In genomic region chr19:10897491-10897890, GRCm38 (mm10) we compare ENCODE assay signal across 23 mouse cellular contexts. TPM values are rescaled to one million over a fixed set of nuclear protein-coding genes. Genes with fewer than 3 reads are reported as not detected.
A peak's percentile ranks its signal among the peaks of the same experiment; 100 is the strongest.
DNase-seq lines count a peak whose midpoint lies in the region; ATAC-seq and TF ChIP-seq lines count a peak whose summit lies in the region.
"Had no signal": no experiment of that assay in that cellular context is flagged by ENCODE, and none has a peak within 500 bp of the region (broad histone marks: within the 10 kb centered on the region; RNA-seq: fewer than 3 reads in every experiment).

No protein-coding gene starts in this region.

- H3K4me3 ChIP-seq in forebrain, embryonic 10.5 days: peak overlapping the region; percentile 93; the same call in 1 of the 2 replicates
- H3K4me3 ChIP-seq in forebrain, embryonic 11.5 days (ENCODE audit: low read depth, low read length): no peak overlapping the region
- H3K4me3 ChIP-seq in heart, postnatal 0 days (ENCODE audit: low read depth, low read length): peak overlapping the region; percentile 93; the same call in 1 of the 2 replicates
- no peak overlapping the region for H3K4me3 ChIP-seq in midbrain, embryonic 15.5 days
- H3K4me3 ChIP-seq in midbrain, embryonic 10.5 days: no peak overlapping the region; the same call in 1 of the 2 replicates
- 0 out of 2 replicates have a peak overlapping the region, but pooled peaks have one; percentile 80 for H3K4me3 ChIP-seq in liver, embryonic 13.5 days (replicated peaks)
- H3K4me3 ChIP-seq: midbrain, embryonic 12.5 days had no signal

- 91% methylated on average over 8 of the region's 8 CpGs for WGBS in forebrain, embryonic 10.5 days
- WGBS in forebrain, embryonic 11.5 days: 93% methylated on average over 8 of the region's 8 CpGs
- WGBS in heart, postnatal 0 days: 50% methylated on average over 8 of the region's 8 CpGs
- 86% methylated on average over 8 of the region's 8 CpGs for whole genome bisulfite sequencing in midbrain, embryonic 15.5 days
- WGBS in midbrain, embryonic 10.5 days: 90% methylated on average over 8 of the region's 8 CpGs
- WGBS in liver, embryonic 13.5 days (ENCODE audit: insufficient replicate concordance): 70% methylated on average over 8 of the region's 8 CpGs

- intact Hi-C loops in heart, postnatal 10 days (cut with DNase I): no loop called here

- H3K27ac ChIP-seq in forebrain, embryonic 10.5 days: no peak overlapping the region
- no peak overlapping the region for H3K27ac ChIP-seq in forebrain, embryonic 11.5 days (ENCODE audit: low read depth, low read length)
- H3K27ac ChIP-seq in heart, postnatal 0 days (ENCODE audit: low read depth): peak overlapping the region; percentile 96
- no peak overlapping the region for H3K27ac ChIP-seq in midbrain, embryonic 15.5 days
- H3K27ac ChIP-seq in midbrain, embryonic 10.5 days (replicated peaks): no peak overlapping the region
- no peak overlapping the region for H3K27ac ChIP-seq in liver, embryonic 13.5 days
- H3K27ac ChIP-seq: embryonic facial prominence, embryonic 15.5 days; hindbrain, embryonic 12.5 days; layer of hippocampus, adult 2 months; left cerebral cortex, adult 2 months; midbrain, embryonic 12.5 days had no signal

- H3K9ac ChIP-seq in forebrain, embryonic 11.5 days (ENCODE audit: low read length): no peak overlapping the region
- peak overlapping the region; percentile 96; the same call in 1 of the 2 replicates for H3K9ac ChIP-seq in heart, postnatal 0 days (replicated peaks; ENCODE audit: low read depth, low read length)
- no peak overlapping the region for H3K9ac ChIP-seq in midbrain, embryonic 15.5 days
- peak overlapping the region; percentile 91; the same call in 1 of the 2 replicates for H3K9ac ChIP-seq in liver, embryonic 13.5 days
- H3K9ac ChIP-seq: embryonic facial prominence, embryonic 15.5 days; hindbrain, embryonic 12.5 days had no signal

- no peak overlapping the region for H3K4me2 ChIP-seq in forebrain, embryonic 11.5 days (ENCODE audit: low read depth, low read length, severe bottlenecking)
- H3K4me2 ChIP-seq in heart, postnatal 0 days (ENCODE audit: low read depth, low read length): peak overlapping the region; percentile 90
- H3K4me2 ChIP-seq in midbrain, embryonic 15.5 days: 0 out of 2 replicates have a peak overlapping the region, but pooled peaks have one; percentile 66
- H3K4me2 ChIP-seq in liver, embryonic 13.5 days: peak overlapping the region; percentile 95

- peaks cover 19% of the 10 kb centered on the region for H3K4me1 ChIP-seq in forebrain, embryonic 10.5 days
- H3K4me1 ChIP-seq in forebrain, embryonic 11.5 days (replicated peaks; ENCODE audit: control insufficient read depth, insufficient read depth, low read length): peaks cover 2% of the 10 kb centered on the region; the same call in 1 of the 2 replicates
- peaks cover 32% of the 10 kb centered on the region for H3K4me1 ChIP-seq in heart, postnatal 0 days (ENCODE audit: control insufficient read depth, insufficient read depth)
- H3K4me1 ChIP-seq in midbrain, embryonic 15.5 days: peaks cover 25% of the 10 kb centered on the region
- H3K4me1 ChIP-seq in midbrain, embryonic 10.5 days: peaks cover 24% of the 10 kb centered on the region
- peaks cover 33% of the 10 kb centered on the region for H3K4me1 ChIP-seq in liver, embryonic 13.5 days (replicated peaks)

- H3K36me3 ChIP-seq in forebrain, embryonic 10.5 days (replicated peaks): peaks cover 56% of the 10 kb centered on the region
- peaks cover 13% of the 10 kb centered on the region; the same call in 1 of the 2 replicates for H3K36me3 ChIP-seq in forebrain, embryonic 11.5 days (ENCODE audit: control insufficient read depth, insufficient read depth, low read length)
- peaks cover 49% of the 10 kb centered on the region for H3K36me3 ChIP-seq in heart, postnatal 0 days (replicated peaks; ENCODE audit: control insufficient read depth, insufficient read depth, low read length)
- peaks cover 33% of the 10 kb centered on the region for H3K36me3 ChIP-seq in midbrain, embryonic 15.5 days (replicated peaks)
- peaks cover 58% of the 10 kb centered on the region for H3K36me3 ChIP-seq in midbrain, embryonic 10.5 days
- H3K36me3 ChIP-seq in liver, embryonic 13.5 days: peaks cover 55% of the 10 kb centered on the region

- no peak for TF ChIP-seq EP300 in heart, postnatal 0 days (IDR thresholded peaks at IDR 0.05; ENCODE audit: low read depth)

- no peak for DNase-seq in forebrain, embryonic 10.5 days (ENCODE audit: extremely low spot score, low spot score)
- no peak for DNase-seq in forebrain, embryonic 11.5 days (ENCODE audit: low spot score)
- DNase-seq in heart, postnatal 0 days (ENCODE audit: low spot score): no peak
- no peak for DNase-seq in heart, postnatal 10 days
- DNase-seq in midbrain, embryonic 10.5 days (ENCODE audit: low spot score): no peak
- no peak for DNase-seq in liver, embryonic 13.5 days
- DNase-seq in c-Kit-positive CD71-positive TER-119-positive erythroid progenitor cells, embryonic 14.5 days (ENCODE audit: low spot score): no peak
- DNase-seq: B cell, adult 2 months; cerebellum, adult 18-20 months; kidney, adult 2 months; lung, postnatal 14 days; right cerebral cortex, adult 18-20 months had no signal

- no peaks in the 10 kb centered on the region for H3K9me3 ChIP-seq in forebrain, embryonic 10.5 days
- no peaks in the 10 kb centered on the region for H3K9me3 ChIP-seq in forebrain, embryonic 11.5 days (ENCODE audit: control insufficient read depth, low read length)
- H3K9me3 ChIP-seq in heart, postnatal 0 days (replicated peaks; ENCODE audit: control insufficient read depth, low read length): no peaks in the 10 kb centered on the region
- no peaks in the 10 kb centered on the region for H3K9me3 ChIP-seq in midbrain, embryonic 15.5 days
- no peaks in the 10 kb centered on the region for H3K9me3 ChIP-seq in midbrain, embryonic 10.5 days (replicated peaks)
- no peaks in the 10 kb centered on the region for H3K9me3 ChIP-seq in liver, embryonic 13.5 days (replicated peaks)
- H3K9me3 ChIP-seq: embryonic facial prominence, embryonic 15.5 days; hindbrain, embryonic 12.5 days; midbrain, embryonic 12.5 days had no signal

- no peak for TF ChIP-seq CTCF in heart, postnatal 0 days (IDR thresholded peaks at IDR 0.05; ENCODE audit: low read depth)

- H3K27me3 ChIP-seq in forebrain, embryonic 10.5 days (ENCODE audit: poor library complexity, severe bottlenecking): no peaks in the 10 kb centered on the region
- H3K27me3 ChIP-seq in forebrain, embryonic 11.5 days (ENCODE audit: control insufficient read depth, insufficient read depth, low read length): no peaks in the 10 kb centered on the region
- no peaks in the 10 kb centered on the region for H3K27me3 ChIP-seq in heart, postnatal 0 days (ENCODE audit: control insufficient read depth, insufficient read depth, low read length)
- no peaks in the 10 kb centered on the region for H3K27me3 ChIP-seq in midbrain, embryonic 15.5 days (replicated peaks)
- H3K27me3 ChIP-seq in midbrain, embryonic 10.5 days (ENCODE audit: low read depth, poor library complexity, severe bottlenecking): no peaks in the 10 kb centered on the region
- no peaks in the 10 kb centered on the region for H3K27me3 ChIP-seq in liver, embryonic 13.5 days
- H3K27me3 ChIP-seq: embryonic facial prominence, embryonic 15.5 days; hindbrain, embryonic 12.5 days; midbrain, embryonic 12.5 days had no signal

- no peak for ATAC-seq in forebrain, embryonic 11.5 days (replicated peaks; ENCODE audit: low FRiP score)
- no peak for ATAC-seq in heart, postnatal 0 days (ENCODE audit: insufficient read depth, low read depth)
- no peak for ATAC-seq in midbrain, embryonic 15.5 days (replicated peaks)
- no peak for ATAC-seq in liver, embryonic 13.5 days (ENCODE audit: low read depth)
- ATAC-seq: forebrain, embryonic 16.5 days had no signal

RNA-seq across cellular contexts. Expression of gene Prpf19, which starts 2.5 kb away (rescaled TPM):
- 43.8 and 47.1 TPM in 2 replicates for polyA plus RNA-seq in forebrain, embryonic 10.5 days (2016; fragmentation: Nextera tagmentation; extraction: Ambion mirVana)
- polyA plus RNA-seq in forebrain, embryonic 11.5 days (2014; fragmentation: Nextera tagmentation; extraction: Ambion mirVana): 50.9 and 55.5 TPM in 2 replicates
- total RNA-seq in heart, postnatal 0 days (2014; rRNA removed; ENCODE audit: low replicate concordance): 362 and 463 TPM in 2 replicates
- 33.0 and 36.8 TPM in 2 replicates for polyA plus RNA-seq in heart, postnatal 0 days (2015; fragmentation: Nextera tagmentation; extraction: Ambion mirVana)
- 100 to 1,000 TPM; 211 to 235 TPM for total RNA-seq in heart, postnatal 10 days (2021)
- polyA plus RNA-seq in midbrain, embryonic 15.5 days (2015; fragmentation: Nextera tagmentation; extraction: Ambion mirVana): 44.5 and 47.5 TPM in 2 replicates
- 35.8 and 37.2 TPM in 2 replicates for polyA plus RNA-seq in midbrain, embryonic 10.5 days (2016; fragmentation: Nextera tagmentation; extraction: Ambion mirVana)
- 18.9 and 19.7 TPM in 2 replicates for polyA plus RNA-seq in liver, embryonic 13.5 days (2015; fragmentation: Nextera tagmentation; extraction: Ambion mirVana)

RNA-seq across cellular contexts. Expression of gene Tmem109, which starts 15.7 kb away (rescaled TPM):
- polyA plus RNA-seq in forebrain, embryonic 10.5 days (2016; fragmentation: Nextera tagmentation; extraction: Ambion mirVana): 51.4 and 53.8 TPM in 2 replicates
- polyA plus RNA-seq in forebrain, embryonic 11.5 days (2014; fragmentation: Nextera tagmentation; extraction: Ambion mirVana): 44.3 and 45.9 TPM in 2 replicates
- total RNA-seq in heart, postnatal 0 days (2014; rRNA removed; ENCODE audit: low replicate concordance): 80.6 and 99.8 TPM in 2 replicates
- polyA plus RNA-seq in heart, postnatal 0 days (2015; fragmentation: Nextera tagmentation; extraction: Ambion mirVana): 85.8 and 90.9 TPM in 2 replicates
- 100 to 1,000 TPM in 1 of 2 experiments, 10 to 100 TPM in 1; 95.3 to 104 TPM for total RNA-seq in heart, postnatal 10 days (2021)
- polyA plus RNA-seq in midbrain, embryonic 15.5 days (2015; fragmentation: Nextera tagmentation; extraction: Ambion mirVana): 46.2 and 48.4 TPM in 2 replicates
- polyA plus RNA-seq in midbrain, embryonic 10.5 days (2016; fragmentation: Nextera tagmentation; extraction: Ambion mirVana): 50.1 and 53.0 TPM in 2 replicates
- 21.9 and 23.0 TPM in 2 replicates for polyA plus RNA-seq in liver, embryonic 13.5 days (2015; fragmentation: Nextera tagmentation; extraction: Ambion mirVana)

RNA-seq across cellular contexts. Expression of gene Zp1, which starts 22.9 kb away (rescaled TPM):
- polyA plus RNA-seq in forebrain, embryonic 10.5 days (2016; fragmentation: Nextera tagmentation; extraction: Ambion mirVana): not detected in 2 replicates
- not detected in 2 replicates for polyA plus RNA-seq in forebrain, embryonic 11.5 days (2014; fragmentation: Nextera tagmentation; extraction: Ambion mirVana)
- total RNA-seq in heart, postnatal 0 days (2014; rRNA removed; ENCODE audit: low replicate concordance): not detected in 2 replicates
- polyA plus RNA-seq in heart, postnatal 0 days (2015; fragmentation: Nextera tagmentation; extraction: Ambion mirVana): 0.19 TPM in 1 of 2 replicates, not detected in the other
- not detected for total RNA-seq in heart, postnatal 10 days (2021)
- 0.49 and 0.79 TPM in 2 replicates for polyA plus RNA-seq in midbrain, embryonic 15.5 days (2015; fragmentation: Nextera tagmentation; extraction: Ambion mirVana)
- polyA plus RNA-seq in midbrain, embryonic 10.5 days (2016; fragmentation: Nextera tagmentation; extraction: Ambion mirVana): not detected in 2 replicates
- not detected in 2 replicates for polyA plus RNA-seq in liver, embryonic 13.5 days (2015; fragmentation: Nextera tagmentation; extraction: Ambion mirVana)
- total RNA-seq: common myeloid progenitor, adult 5-6 weeks; gastrocnemius, adult 8-10 months; layer of hippocampus, adult 2 months; left cerebral cortex, adult 2 months; neutrophil, adult 5-6 weeks had no signal
- polyA plus RNA-seq: embryonic facial prominence, embryonic 15.5 days; hindbrain, embryonic 12.5 days; kidney, adult 2 months; limb, embryonic 14.5 days; midbrain, embryonic 12.5 days had no signal

RNA-seq across cellular contexts. Expression of gene Tmem132a, which starts 27.8 kb away (rescaled TPM):
- 110 and 115 TPM in 2 replicates for polyA plus RNA-seq in forebrain, embryonic 10.5 days (2016; fragmentation: Nextera tagmentation; extraction: Ambion mirVana)
- polyA plus RNA-seq in forebrain, embryonic 11.5 days (2014; fragmentation: Nextera tagmentation; extraction: Ambion mirVana): 87.1 and 95.1 TPM in 2 replicates
- 69.1 and 71.7 TPM in 2 replicates for total RNA-seq in heart, postnatal 0 days (2014; rRNA removed; ENCODE audit: low replicate concordance)
- 19.3 and 19.5 TPM in 2 replicates for polyA plus RNA-seq in heart, postnatal 0 days (2015; fragmentation: Nextera tagmentation; extraction: Ambion mirVana)
- total RNA-seq in heart, postnatal 10 days (2021): 10 to 100 TPM; 36.7 to 42.0 TPM
- 224 and 236 TPM in 2 replicates for polyA plus RNA-seq in midbrain, embryonic 15.5 days (2015; fragmentation: Nextera tagmentation; extraction: Ambion mirVana)
- polyA plus RNA-seq in midbrain, embryonic 10.5 days (2016; fragmentation: Nextera tagmentation; extraction: Ambion mirVana): 111 and 122 TPM in 2 replicates
- polyA plus RNA-seq in liver, embryonic 13.5 days (2015; fragmentation: Nextera tagmentation; extraction: Ambion mirVana): 4.0 and 4.4 TPM in 2 replicates

RNA-seq across cellular contexts. Expression of gene Ptgdr2, which starts 39.5 kb away (rescaled TPM):
- polyA plus RNA-seq in forebrain, embryonic 10.5 days (2016; fragmentation: Nextera tagmentation; extraction: Ambion mirVana): 0.06 and 0.09 TPM in 2 replicates
- 0.09 TPM in 1 of 2 replicates, not detected in the other for polyA plus RNA-seq in forebrain, embryonic 11.5 days (2014; fragmentation: Nextera tagmentation; extraction: Ambion mirVana)
- total RNA-seq in heart, postnatal 0 days (2014; rRNA removed; ENCODE audit: low replicate concordance): 0.11 and 0.39 TPM in 2 replicates
- 0.04 and 0.07 TPM in 2 replicates for polyA plus RNA-seq in heart, postnatal 0 days (2015; fragmentation: Nextera tagmentation; extraction: Ambion mirVana)
- total RNA-seq in heart, postnatal 10 days (2021): under 1 TPM; 0.15 to 0.22 TPM
- polyA plus RNA-seq in midbrain, embryonic 15.5 days (2015; fragmentation: Nextera tagmentation; extraction: Ambion mirVana): 0.06 and 0.12 TPM in 2 replicates
- 0.04 and 0.09 TPM in 2 replicates for polyA plus RNA-seq in midbrain, embryonic 10.5 days (2016; fragmentation: Nextera tagmentation; extraction: Ambion mirVana)
- not detected in 2 replicates for polyA plus RNA-seq in liver, embryonic 13.5 days (2015; fragmentation: Nextera tagmentation; extraction: Ambion mirVana)
- total RNA-seq: gastrocnemius, adult 8-10 months had no signal

Comparison
In these comparisons a context has a peak if more than half of its experiments do, and no peak if none do; other contexts are left out.
1. H3K4me3 ChIP-seq: peak in forebrain, embryonic 10.5 days (single experiment), heart, postnatal 0 days (single experiment) and liver, embryonic 13.5 days (single experiment); none in forebrain, embryonic 11.5 days (single experiment), midbrain, embryonic 15.5 days (single experiment) and midbrain, embryonic 10.5 days (single experiment).
2. H3K9ac ChIP-seq: peak in heart, postnatal 0 days (single experiment) and liver, embryonic 13.5 days (single experiment); none in forebrain, embryonic 11.5 days (single experiment) and midbrain, embryonic 15.5 days (single experiment).